In genomic region chr7:44895206-44895592, GRCm38 (mm10) we compare ENCODE assay signal across 8 mouse cellular contexts. TPM values are rescaled to one million over a fixed set of nuclear protein-coding genes. Genes with fewer than 3 reads are reported as not detected.
DNase-seq lines count a peak whose midpoint lies in the region; ATAC-seq and TF ChIP-seq lines count a peak whose summit lies in the region.

No protein-coding gene starts in this region.

- H3K4me3 ChIP-seq in erythroblast, embryonic 14.5 days (replicated peaks), result peak overlapping the region; percentile 70
- peak overlapping the region; percentile 64 for H3K4me3 ChIP-seq in neural tube, embryonic 11.5 days (ENCODE audit: low read depth, low read length)
- peak overlapping the region; percentile 57 for H3K4me3 ChIP-seq in limb, embryonic 14.5 days (replicated peaks; ENCODE audit: low read length)
- H3K4me3 ChIP-seq in stomach, embryonic 15.5 days (replicated peaks), result peak overlapping the region; percentile 67

- ATAC-seq in erythroblast, adult 5-6 weeks (replicated peaks; ENCODE audit: low FRiP score, poor library complexity, severe bottlenecking), result no peak
- ATAC-seq in neural tube, embryonic 11.5 days (ENCODE audit: insufficient read depth, low FRiP score, low TSS enrichment), result no peak
- ATAC-seq in limb, embryonic 14.5 days (ENCODE audit: low FRiP score, low read depth), result no peak
- no peak for ATAC-seq in stomach, embryonic 15.5 days (ENCODE audit: insufficient read depth, low FRiP score, low read depth)

- DNase-seq in neural tube, embryonic 11.5 days (ENCODE audit: low spot score), result no peak
- DNase-seq in neural tube, embryonic 10.5 days (ENCODE audit: extremely low spot score, low spot score), result no peak
- DNase-seq in limb, embryonic 14.5 days (ENCODE audit: low spot score), result no peak
- no peak for DNase-seq in right cerebral cortex, postnatal 25 days
- no peak for DNase-seq in ovary, postnatal 36 days (ENCODE audit: low spot score)

- H3K9me3 ChIP-seq in erythroblast, embryonic 14.5 days (ENCODE audit: control insufficient read depth, low read length), result no peaks in the 10 kb centered on the region
- H3K9me3 ChIP-seq in neural tube, embryonic 11.5 days (ENCODE audit: control insufficient read depth, low read length), result no peaks in the 10 kb centered on the region
- H3K9me3 ChIP-seq in limb, embryonic 14.5 days (ENCODE audit: control insufficient read depth, low read length), result no peaks in the 10 kb centered on the region
- H3K9me3 ChIP-seq in stomach, embryonic 15.5 days, result no peaks in the 10 kb centered on the region

- peak overlapping the region; percentile 87 for H3K4me2 ChIP-seq in neural tube, embryonic 11.5 days (ENCODE audit: low read depth)
- H3K4me2 ChIP-seq in limb, embryonic 14.5 days (replicated peaks; ENCODE audit: low read depth, low read length, severe bottlenecking), result peak overlapping the region; percentile 52
- H3K4me2 ChIP-seq in stomach, embryonic 15.5 days, result peak overlapping the region; percentile 77

- TF ChIP-seq POLR2A in limb, embryonic 14.5 days (IDR thresholded peaks at IDR 0.05; ENCODE audit: borderline replicate concordance, extremely low read depth, insufficient read depth, insufficient read length), result no peak

- peaks cover 36% of the 10 kb centered on the region for H3K36me3 ChIP-seq in erythroblast, embryonic 14.5 days (ENCODE audit: control insufficient read depth)
- H3K36me3 ChIP-seq in neural tube, embryonic 11.5 days (ENCODE audit: control insufficient read depth, insufficient read depth, low read length), result peaks cover 7% of the 10 kb centered on the region
- peaks cover 25% of the 10 kb centered on the region for H3K36me3 ChIP-seq in limb, embryonic 14.5 days (ENCODE audit: control insufficient read depth, insufficient read depth, low read length)
- H3K36me3 ChIP-seq in stomach, embryonic 15.5 days, result no peaks in the 10 kb centered on the region

- WGBS in neural tube, embryonic 11.5 days, result 55% methylated on average over 7 of the region's 7 CpGs
- 75% methylated on average over 7 of the region's 7 CpGs for WGBS in limb, embryonic 14.5 days
- WGBS in stomach, embryonic 15.5 days, result 72% methylated on average over 7 of the region's 7 CpGs

- peaks cover 83% of the 10 kb centered on the region for H3K4me1 ChIP-seq in erythroblast, embryonic 14.5 days (ENCODE audit: control insufficient read depth)
- H3K4me1 ChIP-seq in neural tube, embryonic 11.5 days (ENCODE audit: control insufficient read depth, insufficient read depth, low read length), result peaks cover 25% of the 10 kb centered on the region
- H3K4me1 ChIP-seq in limb, embryonic 14.5 days (ENCODE audit: control insufficient read depth, insufficient read depth, low read length), result peaks cover 29% of the 10 kb centered on the region
- H3K4me1 ChIP-seq in stomach, embryonic 15.5 days, result peaks cover 47% of the 10 kb centered on the region

- peak overlapping the region; percentile 83 for H3K27ac ChIP-seq in neural tube, embryonic 11.5 days (ENCODE audit: low read depth, low read length)
- peak overlapping the region; percentile 87 for H3K27ac ChIP-seq in limb, embryonic 14.5 days (replicated peaks; ENCODE audit: low read depth, low read length)
- peak overlapping the region; percentile 87 for H3K27ac ChIP-seq in stomach, embryonic 15.5 days

- no peaks in the 10 kb centered on the region for H3K27me3 ChIP-seq in erythroblast, embryonic 14.5 days (ENCODE audit: control insufficient read depth)
- no peaks in the 10 kb centered on the region for H3K27me3 ChIP-seq in neural tube, embryonic 11.5 days (ENCODE audit: control insufficient read depth, insufficient read depth, low read length)
- no peaks in the 10 kb centered on the region for H3K27me3 ChIP-seq in limb, embryonic 14.5 days (ENCODE audit: control insufficient read depth, insufficient read depth, low read length)
- no peaks in the 10 kb centered on the region for H3K27me3 ChIP-seq in stomach, embryonic 15.5 days (replicated peaks)

- H3K9ac ChIP-seq in neural tube, embryonic 11.5 days (ENCODE audit: low read length), result no peak overlapping the region
- H3K9ac ChIP-seq in limb, embryonic 14.5 days (ENCODE audit: low read depth, low read length, severe bottlenecking), result no peak overlapping the region
- no peak overlapping the region for H3K9ac ChIP-seq in stomach, embryonic 15.5 days

RNA-seq across cellular contexts. Expression of gene Fuz, which starts 0.7 kb away (rescaled TPM):
- polyA plus RNA-seq in erythroblast, embryonic 14.5 days (2012), result 2.6 TPM in 2 replicates
- 1.3 TPM in 1 of 2 replicates, not detected in the other for total RNA-seq in erythroblast, adult 5-6 weeks (2015; ENCODE audit: low replicate concordance)
- 2.2 and 4.3 TPM in 2 replicates for total RNA-seq in erythroblast, adult 5-6 weeks (2017; ENCODE audit: low replicate concordance)
- polyA plus RNA-seq in neural tube, embryonic 11.5 days (2014; fragmentation: Nextera tagmentation; extraction: Ambion mirVana), result 18.7 and 20.0 TPM in 2 replicates
- 48.7 and 72.6 TPM in 2 replicates for polyA plus RNA-seq in limb, embryonic 14.5 days (2012; rRNA removed)
- 21.7 and 25.0 TPM in 2 replicates for polyA plus RNA-seq in limb, embryonic 14.5 days (2014; fragmentation: Nextera tagmentation; extraction: Ambion mirVana)
- polyA plus RNA-seq in stomach, embryonic 15.5 days (2015; fragmentation: Nextera tagmentation; extraction: Ambion mirVana), result 22.2 and 24.2 TPM in 2 replicates

RNA-seq across cellular contexts. Expression of gene Med25, which starts 2.7 kb away (rescaled TPM):
- polyA plus RNA-seq in erythroblast, embryonic 14.5 days (2012), result 46.3 and 51.9 TPM in 2 replicates
- total RNA-seq in erythroblast, adult 5-6 weeks (2015; ENCODE audit: low replicate concordance), result 6.5 and 8.4 TPM in 2 replicates
- total RNA-seq in erythroblast, adult 5-6 weeks (2017; ENCODE audit: low replicate concordance), result 3.2 and 5.3 TPM in 2 replicates
- polyA plus RNA-seq in neural tube, embryonic 11.5 days (2014; fragmentation: Nextera tagmentation; extraction: Ambion mirVana), result 87.7 and 93.1 TPM in 2 replicates
- polyA plus RNA-seq in limb, embryonic 14.5 days (2012; rRNA removed), result 142 and 181 TPM in 2 replicates
- polyA plus RNA-seq in limb, embryonic 14.5 days (2014; fragmentation: Nextera tagmentation; extraction: Ambion mirVana), result 69.1 and 73.5 TPM in 2 replicates
- polyA plus RNA-seq in stomach, embryonic 15.5 days (2015; fragmentation: Nextera tagmentation; extraction: Ambion mirVana), result 88.7 and 91.0 TPM in 2 replicates

RNA-seq across cellular contexts. Expression of gene Ptov1, which starts 25.6 kb away (rescaled TPM):
- 7.3 and 8.9 TPM in 2 replicates for polyA plus RNA-seq in erythroblast, embryonic 14.5 days (2012)
- total RNA-seq in erythroblast, adult 5-6 weeks (2015; ENCODE audit: low replicate concordance), result 6.9 and 8.1 TPM in 2 replicates
- 8.8 and 12.1 TPM in 2 replicates for total RNA-seq in erythroblast, adult 5-6 weeks (2017; ENCODE audit: low replicate concordance)
- polyA plus RNA-seq in neural tube, embryonic 11.5 days (2014; fragmentation: Nextera tagmentation; extraction: Ambion mirVana), result 418 and 419 TPM in 2 replicates
- 751 and 1,065 TPM in 2 replicates for polyA plus RNA-seq in limb, embryonic 14.5 days (2012; rRNA removed)
- 471 and 513 TPM in 2 replicates for polyA plus RNA-seq in limb, embryonic 14.5 days (2014; fragmentation: Nextera tagmentation; extraction: Ambion mirVana)
- 291 and 320 TPM in 2 replicates for polyA plus RNA-seq in stomach, embryonic 15.5 days (2015; fragmentation: Nextera tagmentation; extraction: Ambion mirVana)

RNA-seq across cellular contexts. Expression of gene Ap2a1, which starts 34.1 kb away (rescaled TPM):
- polyA plus RNA-seq in erythroblast, embryonic 14.5 days (2012), result 48.1 and 53.1 TPM in 2 replicates
- 29.4 and 43.1 TPM in 2 replicates for total RNA-seq in erythroblast, adult 5-6 weeks (2015; ENCODE audit: low replicate concordance)
- total RNA-seq in erythroblast, adult 5-6 weeks (2017; ENCODE audit: low replicate concordance), result 27.5 and 36.0 TPM in 2 replicates
- polyA plus RNA-seq in neural tube, embryonic 11.5 days (2014; fragmentation: Nextera tagmentation; extraction: Ambion mirVana), result 92.5 and 95.0 TPM in 2 replicates
- polyA plus RNA-seq in limb, embryonic 14.5 days (2012; rRNA removed), result 113 and 141 TPM in 2 replicates
- polyA plus RNA-seq in limb, embryonic 14.5 days (2014; fragmentation: Nextera tagmentation; extraction: Ambion mirVana), result 72.2 and 75.7 TPM in 2 replicates
- 61.5 and 61.6 TPM in 2 replicates for polyA plus RNA-seq in stomach, embryonic 15.5 days (2015; fragmentation: Nextera tagmentation; extraction: Ambion mirVana)

RNA-seq across cellular contexts. Expression of gene Pnkp, which starts 38.3 kb away (rescaled TPM):
- 4.5 and 5.5 TPM in 2 replicates for polyA plus RNA-seq in erythroblast, embryonic 14.5 days (2012)
- 17.3 and 43.3 TPM in 2 replicates for total RNA-seq in erythroblast, adult 5-6 weeks (2015; ENCODE audit: low replicate concordance)
- total RNA-seq in erythroblast, adult 5-6 weeks (2017; ENCODE audit: low replicate concordance), result 26.8 and 32.5 TPM in 2 replicates
- 30.2 and 30.6 TPM in 2 replicates for polyA plus RNA-seq in neural tube, embryonic 11.5 days (2014; fragmentation: Nextera tagmentation; extraction: Ambion mirVana)
- polyA plus RNA-seq in limb, embryonic 14.5 days (2012; rRNA removed), result 28.7 and 32.0 TPM in 2 replicates
- polyA plus RNA-seq in limb, embryonic 14.5 days (2014; fragmentation: Nextera tagmentation; extraction: Ambion mirVana), result 23.8 and 26.6 TPM in 2 replicates
- 25.5 and 32.7 TPM in 2 replicates for polyA plus RNA-seq in stomach, embryonic 15.5 days (2015; fragmentation: Nextera tagmentation; extraction: Ambion mirVana)

Comparison
In these comparisons a context has a peak if more than half of its experiments do, and no peak if none do; other contexts are left out.
1. RNA of gene Ptov1, which starts 25.6 kb away (polyA plus RNA-seq): 471 to 1,065 TPM in limb, embryonic 14.5 days, 418 to 419 TPM in neural tube, embryonic 11.5 days and 291 to 320 TPM in stomach, embryonic 15.5 days; 7.3 to 8.9 TPM in erythroblast, embryonic 14.5 days; every median in the first group is over 10 times any median in the second.
2. Peak in every context shown above with its lines, with median percentiles within 50 percentile points of each other: H3K4me3 ChIP-seq, H3K27ac ChIP-seq and H3K4me2 ChIP-seq.